Mouse (Mus musculus) midbrain, embryonic 15.5 days (tissue): ENCODE measurements around the gene Il17rd. TPM values are rescaled to one million over a fixed set of nuclear protein-coding genes. Genes with fewer than 3 reads are reported as not detected.
A peak's percentile ranks its signal among the peaks of the same experiment; 100 is the strongest.

Experiments
- ATAC-seq: fragments of 200-750 bp; cut with Nextera tagmentation; replicated peaks from 2 replicates; pipeline ENCODE4 v1.8.0; 2017; ENCODE audit warnings: moderate TSS enrichment
- H3K27ac ChIP-seq: fragments of 300-500 bp; sonication (generic); 2 replicates; pipeline ENCODE4 v1.5.1; 2015; ENCODE audit warnings: mild to moderate bottlenecking, inconsistent platforms
- H3K27me3 ChIP-seq: fragments of 300-500 bp; sonication (generic); replicated peaks from 2 replicates; pipeline ENCODE4 v1.6.1; 2015; ENCODE audit warnings: inconsistent platforms
- H3K36me3 ChIP-seq: fragments of 300-500 bp; sonication (generic); replicated peaks from 2 replicates; pipeline ENCODE4 v1.6.1; 2015; ENCODE audit warnings: inconsistent platforms
- H3K4me1 ChIP-seq: fragments of 300-500 bp; sonication (generic); 2 replicates; pipeline ENCODE4 v1.6.1; 2015; ENCODE audit warnings: inconsistent platforms
- H3K4me2 ChIP-seq: fragments of 300-500 bp; sonication (generic); 2 replicates; pipeline ENCODE4 v1.6.1; 2015; ENCODE audit warnings: inconsistent platforms, mild to moderate bottlenecking, moderate library complexity
- H3K4me3 ChIP-seq: fragments of 300-500 bp; sonication (generic); 2 replicates; pipeline ENCODE4 v1.5.1; 2015; ENCODE audit warnings: mild to moderate bottlenecking, inconsistent platforms
- H3K9ac ChIP-seq: fragments of 300-500 bp; sonication (generic); 2 replicates; pipeline ENCODE4 v1.6.1; 2015; ENCODE audit warnings: mild to moderate bottlenecking, inconsistent platforms
- H3K9me3 ChIP-seq: fragments of 300-500 bp; sonication (generic); 2 replicates; pipeline ENCODE4 v1.6.1; 2016; ENCODE audit warnings: inconsistent platforms
- WGBS: fragments of 180-500 bp; shearing (Covaris S2); methylation state at CpG from one replicate; pipeline ENCODE4 v1.1.7; 2015; ENCODE audit warnings: mixed read lengths; 5-methylcytosine and 5-hydroxymethylcytosine counted together
- polyA plus RNA-seq: library from polyadenylated mRNA; unstranded; fragments of >200 nt; fragmentation: Nextera tagmentation; extraction: Ambion mirVana; gene quantifications from 2 replicates; pipeline ENCODE4 v1.2.1, GENCODE M21; 2015

The Il17rd gene
- polyA plus RNA-seq, 1 experiment from 2014 or later = 2.2 TPM

DNA sequence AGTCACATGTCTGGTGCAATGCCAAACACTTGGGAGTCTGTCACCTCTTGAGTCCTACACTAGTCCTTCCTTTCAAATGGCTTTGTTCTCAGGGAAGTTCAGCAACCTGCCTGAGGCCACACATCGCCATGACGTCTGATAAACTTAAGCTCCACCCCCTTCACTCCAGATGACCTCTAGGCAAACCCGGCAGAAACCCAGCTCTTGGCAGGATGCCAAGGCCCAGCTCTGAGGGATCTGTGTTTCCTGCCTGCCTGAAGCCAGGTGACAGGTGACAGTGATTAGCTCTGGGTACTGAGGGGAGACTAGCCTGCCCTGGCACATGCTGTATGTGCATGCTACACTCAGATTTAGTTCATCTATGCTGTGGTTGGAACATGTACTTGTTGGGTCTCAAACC lies 33.2 kb downstream of the Il17rd start:
- WGBS = 29% methylated on average over 3 of the region's 3 CpGs
- Histone ChIP-seq H3K36me3 (no peaks in the 10 kb centered on the region), H3K9me3 (no peaks in the 10 kb centered on the region), H3K9ac (no peak overlapping the region), H3K27ac (no peak overlapping the region), H3K27me3 (no peaks in the 10 kb centered on the region), H3K4me1 (peaks cover 33% of the 10 kb centered on the region), H3K4me3 (no peak overlapping the region), H3K4me2 (no peak overlapping the region)
- ATAC-seq = no peak

GRCm38 (mm10) chr14:27075084-27075483 lies 36.3 kb downstream of the Il17rd start:
- Histone ChIP-seq H3K4me2 (no peak overlapping the region), H3K36me3 (no peaks in the 10 kb centered on the region), H3K9ac (no peak overlapping the region), H3K27me3 (no peaks in the 10 kb centered on the region), H3K27ac (no peak overlapping the region), H3K9me3 (no peaks in the 10 kb centered on the region), H3K4me3 (no peak overlapping the region), H3K4me1 (peaks cover 10% of the 10 kb centered on the region)
- no peak for ATAC-seq
- WGBS = 72% methylated on average over 6 of the region's 6 CpGs

DNA sequence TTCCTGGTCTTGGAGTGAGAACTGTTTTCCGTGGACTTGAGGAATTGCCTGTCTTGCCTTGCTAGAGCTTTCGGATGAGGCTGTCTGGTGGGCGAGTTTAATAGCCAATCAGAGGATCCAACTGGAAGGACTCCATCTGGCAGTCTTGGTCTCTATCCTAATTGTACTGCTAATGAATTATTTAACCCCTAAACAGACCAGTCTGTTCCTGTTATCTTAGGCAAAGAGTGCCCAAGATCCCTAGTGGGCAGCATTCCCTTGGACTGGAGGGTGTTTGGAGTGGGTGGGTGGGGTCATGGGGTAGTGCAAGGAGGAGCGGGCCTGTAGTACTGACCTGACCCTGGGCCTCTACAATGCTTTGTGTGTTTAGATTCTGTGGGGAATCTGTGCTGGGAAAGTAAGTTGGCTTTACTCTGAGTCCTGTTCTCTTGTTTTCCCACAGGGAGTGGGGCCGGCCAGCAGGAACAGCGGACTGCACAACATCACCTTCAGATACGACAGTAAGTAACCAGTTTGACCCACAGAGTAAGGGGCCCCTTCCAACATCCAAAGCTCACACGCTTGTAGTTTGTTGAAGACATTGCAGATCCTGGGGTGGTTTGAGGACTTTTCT lies 37.3 kb downstream of the Il17rd start:
- Histone ChIP-seq H3K36me3 (no peaks in the 10 kb centered on the region), H3K9me3 (no peaks in the 10 kb centered on the region), H3K4me1 (peaks cover 5% of the 10 kb centered on the region), H3K27me3 (no peaks in the 10 kb centered on the region), H3K27ac (no peak overlapping the region), H3K4me3 (no peak overlapping the region), H3K9ac (no peak overlapping the region), H3K4me2 (no peak overlapping the region)
- no peak for ATAC-seq
- WGBS = 56% methylated on average over 8 of the region's 8 CpGs

- WGBS = 88% methylated on average over 2 of the region's 2 CpGs
Observed at GRCm38 (mm10) chr14:27076522-27076920, 37.8 kb downstream of the Il17rd start.

DNA sequence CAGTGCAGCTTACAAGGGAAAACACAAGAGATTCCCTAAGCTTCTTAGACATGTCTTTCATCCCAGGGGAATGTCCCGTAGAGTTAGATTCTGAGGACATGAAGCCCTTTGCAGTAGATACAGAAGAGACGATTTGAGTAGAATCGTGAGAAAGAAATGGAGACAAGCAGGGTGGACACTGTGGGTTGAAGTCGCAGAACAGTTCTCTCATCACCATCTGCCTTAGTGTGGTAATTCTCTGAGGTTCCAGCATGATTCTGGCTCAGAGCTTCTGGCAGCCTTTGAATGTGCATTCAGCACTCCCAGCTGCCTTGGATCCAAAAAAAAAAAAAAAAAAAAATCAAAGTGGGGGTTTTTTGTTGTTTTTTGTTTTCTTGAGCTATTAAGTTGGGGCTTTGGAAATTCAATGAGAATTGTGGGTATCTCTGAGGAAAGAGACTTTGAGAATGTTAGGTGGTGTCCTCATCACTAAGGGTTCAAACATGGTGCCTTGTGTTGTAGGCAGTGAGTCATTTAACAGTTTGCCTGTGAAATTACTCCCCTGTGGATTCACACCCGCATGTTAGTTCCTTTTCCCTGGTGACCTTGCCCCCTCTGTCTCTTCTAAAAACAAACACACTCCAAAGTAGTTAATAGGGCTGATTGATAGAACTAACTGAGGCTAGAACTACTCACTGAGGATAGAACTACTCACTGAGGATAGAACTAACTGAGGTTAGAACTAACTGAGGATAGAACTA lies 43.0 kb downstream of the Il17rd start:
- Histone ChIP-seq H3K4me1 (no peaks in the 10 kb centered on the region), H3K9ac (no peak overlapping the region), H3K36me3 (no peaks in the 10 kb centered on the region), H3K27ac (no peak overlapping the region), H3K4me2 (no peak overlapping the region), H3K4me3 (no peak overlapping the region), H3K9me3 (no peaks in the 10 kb centered on the region), H3K27me3 (no peaks in the 10 kb centered on the region)
- WGBS = 71% methylated on average over 5 of the region's 5 CpGs
- ATAC-seq = no peak

More at GRCm38 (mm10) chr14:27076522-27076920, 37.8 kb downstream of the Il17rd start:
- Histone ChIP-seq H3K27me3 (no peaks in the 10 kb centered on the region), H3K4me3 (no peak overlapping the region), H3K9ac (no peak overlapping the region), H3K27ac (no peak overlapping the region), H3K4me2 (no peak overlapping the region), H3K4me1 (no peaks in the 10 kb centered on the region), H3K9me3 (no peaks in the 10 kb centered on the region), H3K36me3 (no peaks in the 10 kb centered on the region)
- no peak for ATAC-seq

GRCm38 (mm10) chr14:27085471-27085870 lies 46.7 kb downstream of the Il17rd start:
- Histone ChIP-seq H3K4me1 (no peaks in the 10 kb centered on the region), H3K27ac (no peak overlapping the region), H3K27me3 (no peaks in the 10 kb centered on the region), H3K4me3 (no peak overlapping the region), H3K4me2 (no peak overlapping the region), H3K9ac (no peak overlapping the region), H3K9me3 (no peaks in the 10 kb centered on the region), H3K36me3 (no peaks in the 10 kb centered on the region)
- ATAC-seq = no peak
- WGBS = 84% methylated on average over 5 of the region's 5 CpGs

- H3K9ac ChIP-seq = no peak overlapping the region
- H3K27ac ChIP-seq = no peak overlapping the region
- no peak overlapping the region for H3K4me2 ChIP-seq
- no peaks in the 10 kb centered on the region for H3K36me3 ChIP-seq
- H3K4me3 ChIP-seq = no peak overlapping the region
- no peak for ATAC-seq
- H3K9me3 ChIP-seq = no peaks in the 10 kb centered on the region
- 64% methylated on average over 4 of the region's 4 CpGs for WGBS
- H3K27me3 ChIP-seq = no peaks in the 10 kb centered on the region
- no peaks in the 10 kb centered on the region for H3K4me1 ChIP-seq
Observed at GRCm38 (mm10) chr14:27085999-27086398, 47.3 kb downstream of the Il17rd start.

- no peak overlapping the region for H3K4me3 ChIP-seq
- 53% methylated on average over 5 of the region's 5 CpGs for WGBS
- ATAC-seq = no peak; the same call in 1 of the 2 replicates
- no peaks in the 10 kb centered on the region for H3K27me3 ChIP-seq
- H3K4me2 ChIP-seq = no peak overlapping the region
- no peaks in the 10 kb centered on the region for H3K4me1 ChIP-seq
- no peaks in the 10 kb centered on the region for H3K36me3 ChIP-seq
- no peak overlapping the region for H3K9ac ChIP-seq
- H3K9me3 ChIP-seq = no peaks in the 10 kb centered on the region
- H3K27ac ChIP-seq = no peak overlapping the region
Observed at GRCm38 (mm10) chr14:27094247-27094646, 55.5 kb downstream of the Il17rd start.

GRCm38 (mm10) chr14:27096133-27096532 lies 57.4 kb downstream of the Il17rd start:
- Histone ChIP-seq H3K27me3 (no peaks in the 10 kb centered on the region), H3K9ac (no peak overlapping the region), H3K9me3 (no peaks in the 10 kb centered on the region), H3K4me3 (no peak overlapping the region), H3K4me2 (no peak overlapping the region), H3K4me1 (no peaks in the 10 kb centered on the region), H3K27ac (no peak overlapping the region), H3K36me3 (no peaks in the 10 kb centered on the region)
- ATAC-seq = no peak
- WGBS = 64% methylated on average over 9 of the region's 9 CpGs

DNA sequence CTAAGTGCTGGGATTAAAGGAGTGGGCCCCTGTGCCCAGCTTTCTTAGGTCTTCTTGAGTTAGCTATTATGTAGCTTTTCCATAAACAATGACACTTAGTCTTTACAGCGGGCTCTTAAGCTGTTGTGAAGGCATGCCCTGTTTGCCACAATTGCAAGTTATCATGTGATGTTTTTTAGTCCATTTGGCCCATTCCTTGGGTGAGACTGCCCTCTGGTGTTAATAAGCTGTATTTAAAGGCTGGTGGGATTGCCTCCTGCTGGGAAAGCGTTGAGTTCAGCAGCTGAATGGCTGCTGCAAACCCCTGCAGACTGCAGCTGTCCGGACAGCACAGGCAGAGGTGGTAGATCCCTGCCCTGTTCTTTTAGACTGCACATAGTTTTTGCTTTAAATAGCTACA lies 58.0 kb downstream of the Il17rd start:
- Histone ChIP-seq H3K9ac (no peak overlapping the region), H3K36me3 (no peaks in the 10 kb centered on the region), H3K4me1 (no peaks in the 10 kb centered on the region), H3K27me3 (no peaks in the 10 kb centered on the region), H3K4me2 (no peak overlapping the region), H3K4me3 (no peak overlapping the region), H3K27ac (no peak overlapping the region), H3K9me3 (no peaks in the 10 kb centered on the region)
- 5% methylated on average over 3 of the region's 3 CpGs for WGBS
- peak; percentile 58 for ATAC-seq

- H3K9me3 ChIP-seq = no peaks in the 10 kb centered on the region
- no peak overlapping the region for H3K27ac ChIP-seq
- H3K9ac ChIP-seq = no peak overlapping the region
- WGBS = 69% methylated on average over 7 of the region's 7 CpGs
- no peak overlapping the region for H3K4me3 ChIP-seq
- no peak for ATAC-seq
- no peaks in the 10 kb centered on the region for H3K36me3 ChIP-seq
- no peaks in the 10 kb centered on the region for H3K27me3 ChIP-seq
- H3K4me1 ChIP-seq = 0 out of 2 replicates have a peak, but pooled peaks cover 3% of the 10 kb centered on the region
- no peak overlapping the region for H3K4me2 ChIP-seq
Observed at GRCm38 (mm10) chr14:27101735-27102134, 63.0 kb downstream of the Il17rd start.

DNA sequence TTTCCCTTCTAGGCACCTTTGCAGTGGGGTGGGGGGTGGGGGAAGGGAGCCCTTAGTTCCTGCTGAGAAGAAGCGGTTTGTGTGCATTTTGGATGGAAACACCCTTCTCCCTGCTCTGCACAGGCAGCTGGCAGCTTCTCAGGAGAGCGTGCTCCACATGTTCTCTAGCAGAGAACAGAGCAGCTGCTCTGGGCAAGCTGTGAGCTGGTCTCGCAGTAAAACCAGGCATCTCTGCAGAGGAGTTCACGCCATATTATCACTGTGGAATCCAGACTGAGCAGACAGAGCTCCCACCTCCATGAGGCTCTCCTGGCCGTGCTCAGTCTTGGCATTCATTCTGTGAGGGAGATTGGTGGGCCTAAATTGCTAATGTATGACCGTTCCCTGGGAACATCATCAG lies 64.0 kb downstream of the Il17rd start:
- H3K27ac ChIP-seq = no peak overlapping the region
- no peaks in the 10 kb centered on the region for H3K27me3 ChIP-seq
- 67% methylated on average over 6 of the region's 6 CpGs for WGBS
- H3K4me3 ChIP-seq = no peak overlapping the region
- 0 out of 2 replicates have a peak, but pooled peaks cover 3% of the 10 kb centered on the region for H3K4me1 ChIP-seq
- ATAC-seq = no peak
- no peak overlapping the region for H3K9ac ChIP-seq
- H3K9me3 ChIP-seq = no peaks in the 10 kb centered on the region
- no peaks in the 10 kb centered on the region for H3K36me3 ChIP-seq
- H3K4me2 ChIP-seq = no peak overlapping the region
